Mouse (Mus musculus): Measurements from ENCODE around the gene Sell.
"Not testable (repeated sequence)": the region's sequence is repeated elsewhere in the genome, so short reads cannot be mapped to it uniquely, and the experiment has no call there.

The Sell gene

DNA sequence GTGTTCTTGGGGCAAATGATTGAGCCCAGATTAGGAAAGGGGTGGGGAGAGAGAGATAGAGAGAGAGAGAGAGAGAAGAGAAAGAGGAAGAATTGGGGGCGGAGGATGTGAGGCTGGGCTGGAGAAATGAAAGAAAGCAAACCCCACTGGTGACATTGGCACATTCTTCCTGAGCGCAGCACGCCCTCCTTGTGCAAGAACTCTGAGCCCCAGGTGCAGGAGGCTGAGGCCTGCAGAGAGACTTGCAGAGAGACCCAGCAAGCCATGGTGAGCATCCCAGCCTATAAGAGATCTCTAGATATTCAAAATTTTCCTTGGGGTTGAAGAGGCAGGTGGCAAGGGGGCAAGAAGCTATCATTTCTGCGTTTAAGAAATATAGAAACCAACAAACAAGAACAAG is at the start of gene Sell:
Sell (plus strand) TSS at position 58 of the 400 bp plus-strand sequence.
- no peak for DNase-seq (ENCODE audit: low spot score in 2 of 2)

DNA sequence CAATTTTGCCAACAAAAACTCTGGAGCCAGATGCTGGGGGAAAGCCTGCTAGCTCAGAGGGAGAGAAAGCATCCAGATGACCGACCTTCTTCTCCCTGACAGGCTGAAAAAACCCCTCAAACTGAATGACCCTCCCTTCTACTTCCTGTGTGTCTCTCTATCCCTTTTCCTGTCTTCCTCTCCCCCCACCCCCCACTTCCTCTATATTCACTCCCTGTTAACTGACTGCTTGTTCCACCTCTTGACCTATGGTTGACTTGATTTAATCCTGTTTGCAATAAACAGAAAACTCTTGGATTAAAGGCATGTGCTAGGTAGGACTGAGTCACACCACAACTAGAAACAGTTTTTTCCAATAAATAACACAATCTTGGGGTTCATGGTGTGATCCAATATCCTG is 47.2 kb upstream of the Sell start:
- no peak for DNase-seq (ENCODE audit: low spot score in 2 of 2)

DNA sequence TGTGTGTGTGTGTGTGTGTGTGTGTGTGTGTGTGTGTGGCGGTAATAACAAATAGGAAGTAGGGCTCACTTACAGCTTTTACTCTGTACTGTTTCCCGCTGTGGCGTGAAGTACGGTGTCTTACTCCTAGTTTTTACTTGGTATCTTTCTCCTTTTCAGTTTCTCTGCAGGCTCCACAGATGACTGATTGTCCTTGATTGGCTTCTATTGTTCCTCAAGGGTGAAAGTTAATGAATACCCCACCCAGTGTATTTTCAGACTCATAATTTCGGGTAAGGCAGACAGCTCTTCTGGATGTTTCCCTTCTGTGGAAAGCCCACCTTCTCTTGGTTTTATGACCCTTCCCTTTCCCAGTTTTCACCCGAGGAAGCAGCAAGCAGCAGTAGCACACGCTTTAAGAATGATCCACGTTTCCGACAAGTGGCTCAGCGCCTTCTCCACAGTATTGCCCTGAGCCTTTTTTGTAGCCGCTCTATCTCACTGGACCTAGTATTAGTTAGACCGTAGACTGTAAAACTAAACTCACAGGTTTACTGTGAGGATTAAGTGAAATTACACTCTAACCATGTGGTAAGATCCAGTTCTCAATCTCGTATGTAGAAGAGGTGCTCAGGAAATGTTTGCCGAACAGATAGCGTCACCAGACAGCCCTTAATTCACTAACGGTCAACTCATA is 43.4 kb upstream of the Sell start:
- DNase-seq (ENCODE audit: low spot score in 2 of 2), result no peak

- no peak for DNase-seq (ENCODE audit: low spot score in 2 of 2)
Observed at GRCm38 (mm10) chr1:164019789-164020188, 42.0 kb upstream of the Sell start.

DNA sequence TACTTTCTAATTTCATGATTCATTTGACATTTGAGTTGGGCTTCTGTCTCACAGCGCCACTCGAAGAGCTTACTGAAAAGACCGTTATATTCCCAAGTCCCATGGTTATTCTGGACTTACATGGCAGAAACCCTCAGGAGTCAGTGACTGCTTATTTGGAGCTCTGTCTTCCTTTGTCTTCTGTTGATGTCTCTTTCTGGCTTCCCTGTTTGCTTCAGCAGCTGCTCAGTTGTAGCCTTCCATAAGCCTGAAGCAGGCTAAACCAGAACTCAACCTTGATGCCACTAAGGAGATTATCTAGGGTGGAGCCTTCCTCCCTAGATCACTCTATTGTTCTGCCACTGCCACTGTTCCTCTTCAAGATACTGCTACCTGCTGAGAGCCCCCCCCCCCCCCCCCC is 41.0 kb upstream of the Sell start:
- DNase-seq (ENCODE audit: low spot score in 2 of 2), result not testable (repeated sequence)

GRCm38 (mm10) chr1:164022106-164022505 is 39.7 kb upstream of the Sell start:
- DNase-seq (ENCODE audit: low spot score in 2 of 2), result not testable (repeated sequence)

GRCm38 (mm10) chr1:164025685-164026084 is 36.1 kb upstream of the Sell start:
- no peak for DNase-seq (ENCODE audit: low spot score in 2 of 2)

GRCm38 (mm10) chr1:164027416-164027815 is 34.4 kb upstream of the Sell start:
- no peak for DNase-seq (ENCODE audit: low spot score in 2 of 2)

DNA sequence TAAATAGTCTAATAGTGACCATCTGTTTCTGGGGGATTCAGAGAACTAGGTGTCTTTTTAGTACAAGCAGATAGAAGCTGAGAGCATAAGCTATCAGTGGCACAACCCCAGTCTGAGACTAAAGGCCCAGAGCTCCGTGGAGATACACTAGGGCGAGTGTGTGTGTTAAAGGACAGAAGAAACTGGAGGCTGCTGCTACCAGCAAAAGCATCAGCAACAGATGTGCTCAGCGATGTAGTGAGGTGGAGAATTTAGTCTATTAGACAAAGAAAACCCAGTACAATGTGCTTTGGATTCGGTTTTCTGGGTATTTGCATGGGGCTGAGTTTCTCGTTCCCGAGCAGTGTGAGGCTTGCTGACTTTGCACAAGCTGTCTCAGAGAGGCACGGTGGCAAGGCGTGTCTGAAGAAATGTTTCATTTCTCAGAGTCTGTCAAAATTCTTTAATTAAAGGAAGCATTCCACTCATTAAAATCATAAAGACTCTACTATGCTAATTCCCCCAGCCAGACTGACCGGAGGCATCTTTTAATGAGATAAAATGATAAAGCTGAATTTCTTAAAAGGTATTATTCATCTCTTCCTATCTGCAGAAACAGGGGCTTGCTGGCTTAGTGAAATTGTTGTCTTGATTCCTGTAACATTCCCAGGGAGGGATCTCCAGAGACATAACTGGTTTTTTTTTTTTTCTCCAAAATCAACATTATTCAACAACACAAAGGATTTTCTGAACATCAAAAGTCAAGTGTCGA is 21.2 kb upstream of the Sell start:
- no peak for DNase-seq (ENCODE audit: low spot score in 2 of 2)

DNA sequence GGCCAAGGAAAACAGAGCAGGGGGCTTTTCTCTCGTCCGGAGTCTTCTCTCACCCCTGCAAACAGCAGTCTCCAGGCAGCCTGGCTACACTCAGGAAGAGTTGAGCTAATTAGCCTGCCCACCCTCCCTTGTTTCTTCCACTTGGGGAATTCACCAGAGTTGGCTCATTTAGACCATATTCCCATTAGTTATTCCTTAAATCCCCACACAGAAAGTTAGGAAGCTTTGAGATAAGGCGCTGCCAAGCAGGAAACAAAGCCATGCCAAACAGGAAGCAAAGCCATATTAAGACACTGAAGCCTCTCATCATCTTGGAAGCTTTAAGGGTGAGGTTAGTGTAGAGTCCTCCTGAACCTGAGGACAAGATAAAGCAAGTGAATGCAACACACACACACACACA is 18.2 kb upstream of the Sell start:
- DNase-seq (ENCODE audit: low spot score in 2 of 2), result no peak

GRCm38 (mm10) chr1:164047934-164048333 is 13.8 kb upstream of the Sell start, which contains the start of gene Sele:
Gene Sele (plus strand): TSS chr1:164048234.
- no peak for DNase-seq (ENCODE audit: low spot score in 2 of 2)

DNA sequence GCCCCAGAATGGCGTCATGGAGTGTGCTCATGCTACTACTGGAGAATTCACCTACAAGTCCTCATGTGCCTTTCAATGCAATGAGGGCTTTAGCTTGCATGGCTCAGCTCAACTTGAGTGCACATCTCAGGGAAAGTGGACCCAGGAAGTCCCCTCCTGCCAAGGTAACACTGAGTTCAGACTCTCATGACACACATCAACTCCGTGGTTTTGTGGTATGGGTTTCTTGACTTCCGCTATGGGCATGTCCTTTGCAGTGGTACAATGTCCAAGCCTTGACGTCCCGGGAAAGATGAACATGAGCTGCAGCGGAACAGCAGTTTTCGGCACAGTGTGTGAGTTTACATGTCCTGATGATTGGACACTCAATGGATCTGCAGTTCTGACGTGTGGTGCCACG is 8.2 kb upstream of the Sell start:
- DNase-seq (ENCODE audit: low spot score in 2 of 2), result no peak

GRCm38 (mm10) chr1:164054800-164055199 is 7.0 kb upstream of the Sell start:
- no peak for DNase-seq (ENCODE audit: low spot score in 2 of 2)

GRCm38 (mm10) chr1:164060071-164060470 is 1.7 kb upstream of the Sell start:
- no peak for DNase-seq (ENCODE audit: low spot score in 2 of 2)

DNA sequence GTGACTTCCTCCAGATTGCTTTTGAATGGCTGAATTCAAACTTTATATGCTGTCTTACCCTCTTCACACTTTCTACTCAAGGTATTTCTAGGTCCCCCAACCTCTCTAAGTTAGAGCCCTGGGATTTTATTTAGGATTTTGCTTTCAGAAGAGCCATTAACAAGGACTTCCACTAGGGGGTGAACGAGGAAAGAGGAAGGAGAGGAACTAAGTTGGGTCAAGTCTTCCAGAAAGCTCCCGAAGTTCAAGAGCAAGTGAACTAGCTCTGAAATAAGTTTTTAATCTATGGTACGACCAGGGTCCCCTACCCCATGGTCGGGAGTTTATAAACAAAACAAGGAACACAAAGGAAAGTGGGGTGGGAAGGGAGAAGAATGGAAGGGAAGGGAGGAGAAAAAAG is 504 bp upstream of the Sell start:
- DNase-seq (ENCODE audit: low spot score in 2 of 2), result no peak

DNA sequence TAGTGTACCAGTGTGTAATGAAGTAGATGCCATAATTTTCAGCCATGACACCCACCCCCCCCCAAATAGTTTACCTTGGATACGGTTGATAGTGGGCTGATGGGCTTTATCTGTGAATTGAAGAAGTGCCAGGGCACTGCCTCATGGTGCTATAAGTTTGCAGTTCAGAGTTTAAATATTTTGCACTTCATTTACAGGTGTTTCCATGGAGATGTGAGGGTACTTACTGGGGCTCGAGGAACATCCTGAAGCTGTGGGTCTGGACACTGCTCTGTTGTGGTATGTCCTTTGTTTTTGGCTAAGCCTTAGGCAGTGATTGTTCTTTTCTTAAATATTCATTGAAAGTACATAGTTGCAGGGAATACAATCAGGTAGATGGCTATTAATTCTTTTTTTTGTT is 1.1 kb downstream of the Sell start:
- DNase-seq (ENCODE audit: low spot score in 2 of 2), result no peak

GRCm38 (mm10) chr1:164063745-164064144 is 2.0 kb downstream of the Sell start:
- no peak for DNase-seq (ENCODE audit: low spot score in 2 of 2)

DNA sequence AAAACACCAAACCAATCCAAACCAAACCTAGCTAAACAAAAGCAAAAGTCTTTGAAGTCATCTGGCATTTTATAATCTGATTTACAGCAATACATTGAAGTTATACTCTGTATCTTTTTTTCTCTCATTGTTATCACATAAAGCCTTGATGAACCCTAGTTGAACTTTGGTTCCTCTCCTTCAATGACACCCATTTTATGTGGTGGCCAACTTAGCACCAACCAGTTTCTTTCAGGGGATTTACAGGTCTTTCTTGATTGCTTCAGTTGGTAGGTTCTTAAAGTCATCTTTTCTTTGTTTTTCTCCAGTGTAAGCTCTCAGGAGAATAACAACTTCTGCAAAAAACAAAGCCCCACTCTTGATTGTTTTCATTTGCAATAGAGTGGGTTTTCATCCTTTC is 7.5 kb downstream of the Sell start:
- DNase-seq (ENCODE audit: low spot score in 2 of 2), result no peak

DNA sequence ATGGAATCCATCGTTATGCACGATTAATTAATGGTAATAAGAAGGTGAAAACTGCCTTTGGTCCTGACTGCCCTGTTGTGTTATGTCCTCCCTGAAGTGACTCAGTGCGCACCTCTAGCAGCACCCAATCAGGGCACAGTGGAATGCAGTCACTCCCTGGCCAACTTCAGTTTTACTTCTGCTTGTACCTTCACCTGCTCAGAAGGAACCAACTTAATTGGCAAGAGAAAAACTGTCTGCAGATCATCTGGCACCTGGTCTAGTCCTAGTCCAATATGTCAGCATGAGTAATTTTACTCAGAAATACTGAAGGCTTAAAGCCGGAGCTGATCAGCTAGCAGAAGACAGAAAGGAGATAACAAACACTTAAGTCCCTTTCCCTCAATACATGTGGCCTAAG is 8.7 kb downstream of the Sell start:
- no peak for DNase-seq (ENCODE audit: low spot score in 2 of 2)

- no peak for DNase-seq (ENCODE audit: low spot score in 2 of 2)
Observed at GRCm38 (mm10) chr1:164071111-164071510, 9.3 kb downstream of the Sell start.

GRCm38 (mm10) chr1:164072001-164072400 is 10.2 kb downstream of the Sell start:
- no peak for DNase-seq (ENCODE audit: low spot score in 2 of 2)

DNA sequence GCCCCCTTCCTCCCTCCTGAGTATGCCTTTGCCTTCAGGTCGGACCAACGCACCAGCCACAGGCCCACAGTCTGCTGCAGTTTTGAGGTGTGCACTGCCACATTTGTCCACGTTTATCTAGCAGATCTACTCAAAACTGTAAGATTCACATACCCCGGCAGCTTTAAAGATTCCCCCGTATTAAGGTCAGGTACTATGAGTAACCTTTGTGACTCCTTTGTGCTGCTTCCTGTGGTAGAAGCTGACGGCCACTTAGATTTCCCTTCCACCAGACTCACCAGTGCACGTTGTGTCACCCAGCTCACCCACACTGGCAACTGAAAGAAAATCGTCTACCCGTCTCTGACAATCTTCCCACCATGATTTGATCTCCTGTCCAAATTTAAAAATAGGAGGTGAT is 11.3 kb downstream of the Sell start:
- DNase-seq (ENCODE audit: low spot score in 2 of 2), result no peak

- DNase-seq (ENCODE audit: low spot score in 2 of 2), result no peak
Observed at GRCm38 (mm10) chr1:164073803-164074202, 12.0 kb downstream of the Sell start.
